Mouse (Mus musculus) megakaryocyte, embryonic 14.5 days (primary cell): ENCODE results near the gene Ahcyl2.

ENCODE experiments used
- FLI1 ChIP-seq: IDR thresholded peaks from 2 replicates; pipeline ENCODE4 v1.6.1; 2012; ENCODE audit warnings: low read length, inconsistent platforms, mixed read lengths
- GATA1 ChIP-seq: IDR thresholded peaks from 3 replicates; pipeline ENCODE4 v1.6.1; 2012; ENCODE audit warnings: mixed read lengths, low read length, inconsistent platforms, borderline replicate concordance

- TF ChIP-seq GATA1 (no peak), FLI1 (no peak)
Observed at GRCm38 (mm10) chr6:29935741-29936140, 167.9 kb downstream of the Ahcyl2 start.
